Mouse (Mus musculus) small intestine, adult 2 months (tissue): ENCODE measurements around the gene Iqgap1.

Source experiments
- CTCF ChIP-seq: fragments of 200-500 bp; IDR thresholded peaks from 2 replicates; pipeline ENCODE4 v1.5.1; 2012; ENCODE audit warnings: low read depth, mild to moderate bottlenecking, control low read depth, inconsistent platforms, low read length, moderate library complexity, mixed read lengths; ENCODE audit not compliant: insufficient replicate concordance, insufficient read length; ENCODE audit errors: extremely low read depth
- POLR2A ChIP-seq: fragments of 200-500 bp; IDR thresholded peaks from 2 replicates; pipeline ENCODE4 v1.6.1; 2012; ENCODE audit warnings: low read depth, mild to moderate bottlenecking, control low read depth, inconsistent platforms, low read length, moderate library complexity

DNA sequence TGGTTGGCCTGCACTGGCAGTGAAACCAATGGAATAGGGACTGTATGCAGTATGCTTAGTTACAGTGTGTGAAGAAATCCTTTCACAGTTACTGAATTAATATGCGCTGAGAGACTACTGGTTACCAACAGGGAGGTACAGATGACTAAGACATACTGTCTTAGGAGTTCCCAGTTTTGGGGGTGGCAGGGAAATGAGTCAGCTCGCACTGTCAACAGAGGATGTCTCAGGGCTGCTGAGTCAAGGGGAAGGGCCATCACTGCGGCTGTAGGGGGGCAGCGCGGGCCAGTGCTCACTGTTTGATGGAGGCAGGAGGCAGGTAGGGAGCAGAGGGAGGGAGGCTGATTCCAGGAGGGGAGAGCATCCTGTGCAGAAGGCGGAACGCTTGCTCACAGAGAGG is 110.5 kb downstream of the Iqgap1 start:
- no peak for TF ChIP-seq POLR2A
- TF ChIP-seq CTCF = no peak
